In the genomic region with DNA sequence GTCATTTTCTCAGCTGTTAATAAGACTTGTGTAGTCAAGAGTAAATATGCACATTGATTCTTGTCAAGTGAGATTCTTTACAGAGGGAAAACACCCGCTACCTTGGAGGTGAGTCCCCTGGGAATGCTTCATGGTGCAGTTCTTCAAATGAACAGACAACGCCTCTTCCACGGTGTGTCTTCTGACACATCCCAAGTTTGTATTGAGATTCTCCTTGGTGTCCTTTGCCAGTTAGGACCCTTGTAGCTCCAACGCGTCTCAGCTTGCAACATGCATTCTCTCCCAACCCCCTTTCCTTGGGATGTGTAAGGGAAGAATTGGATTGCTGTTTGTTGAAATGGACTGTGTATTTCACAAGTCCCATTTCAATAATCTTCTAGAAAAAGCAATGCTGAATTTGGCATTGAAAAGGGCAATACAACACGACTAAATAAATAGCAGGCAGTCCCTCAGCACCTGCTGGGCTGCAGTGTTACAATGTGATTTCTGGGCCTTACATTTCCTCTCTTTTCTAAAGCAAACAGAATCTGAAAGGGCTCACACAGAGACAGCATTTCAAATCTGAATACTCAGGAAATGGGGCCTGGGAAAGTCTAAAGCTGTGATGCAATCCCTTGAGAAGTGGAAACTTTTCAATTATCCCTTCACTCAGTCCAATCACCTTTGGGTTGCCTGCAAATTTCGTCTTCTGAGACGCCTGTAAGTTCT, we compare ENCODE assay signal across 31 mouse cellular contexts. TPM values are rescaled to one million over a fixed set of nuclear protein-coding genes. Genes with fewer than 3 reads are reported as not detected.
DNase-seq lines count a peak whose midpoint lies in the region; ATAC-seq and TF ChIP-seq lines count a peak whose summit lies in the region.
"Had no signal": no experiment of that assay in that cellular context is flagged by ENCODE, and none has a peak within 500 bp of the region (broad histone marks: within the 10 kb centered on the region; RNA-seq: fewer than 3 reads in every experiment).

No protein-coding gene starts in this region.

- DNase-seq in heart, postnatal 4 days, result no peak
- DNase-seq in midbrain, postnatal 0 days (ENCODE audit: low spot score), result peak; percentile 12
- DNase-seq in R1 (ENCODE audit: low read depth, low spot score), result peak; percentile 96
- no peak for DNase-seq in ovary, postnatal 10 days (ENCODE audit: low spot score)
- DNase-seq in cerebellum, adult 18-20 months, result no peak
- DNase-seq: adrenal gland, adult 2 months; B cell, adult 2 months; cerebellum, adult 11 months; cerebellum, adult 9-11 months; embryo, embryonic 11 days; gastrocnemius, postnatal 14 days; heart, postnatal 10 days; kidney, adult 2 months; kidney, postnatal 4 days; lung, postnatal 14 days; right cerebral cortex, postnatal 14 days; thymus, postnatal 4 days had no signal

- no peak overlapping the region for H3K4me3 ChIP-seq in heart, embryonic 14.5 days (ENCODE audit: control insufficient read depth in 1 of 2, insufficient read depth in 1 of 2, low read depth in 1 of 2, low read length in 2 of 2)
- H3K4me3 ChIP-seq in midbrain, postnatal 0 days (ENCODE audit: low read depth, low read length), result no peak overlapping the region
- no peak overlapping the region for H3K4me3 ChIP-seq in midbrain, embryonic 15.5 days
- H3K4me3 ChIP-seq: embryonic facial prominence, embryonic 13.5 days; erythroblast, embryonic 14.5 days; intestine, embryonic 15.5 days; neural tube, embryonic 13.5 days had no signal

- peaks cover 0 to 3% of the 10 kb centered on the region in 2 experiments; a peak in 2 of 4 replicates for H3K4me1 ChIP-seq in heart, embryonic 14.5 days (ENCODE audit: control insufficient read depth in 2 of 2, insufficient read depth in 2 of 2, low read length in 2 of 2)
- no peaks in the 10 kb centered on the region for H3K4me1 ChIP-seq in midbrain, postnatal 0 days (ENCODE audit: insufficient read depth, low read length)
- H3K4me1 ChIP-seq in midbrain, embryonic 15.5 days, result no peaks in the 10 kb centered on the region

- 0 out of 2 replicates have a peak, but pooled peaks have one; percentile 43 for ATAC-seq in heart, embryonic 14.5 days (ENCODE audit: insufficient number of reproducible peaks, insufficient read depth, low FRiP score, low read depth)
- no peak for ATAC-seq in midbrain, postnatal 0 days (ENCODE audit: low FRiP score)
- ATAC-seq in midbrain, embryonic 15.5 days (replicated peaks), result no peak
- ATAC-seq: activated CD4-positive, CD25-positive, alpha-beta regulatory T cell, adult 4 months; hindbrain, postnatal 0 days; intestine, embryonic 15.5 days had no signal

- H3K36me3 ChIP-seq in heart, embryonic 14.5 days (ENCODE audit: control insufficient read depth, insufficient read depth, low read length), result no peaks in the 10 kb centered on the region
- H3K36me3 ChIP-seq in midbrain, postnatal 0 days (ENCODE audit: insufficient read depth, low read length), result no peaks in the 10 kb centered on the region
- H3K36me3 ChIP-seq in midbrain, embryonic 15.5 days (replicated peaks), result no peaks in the 10 kb centered on the region
- H3K36me3 ChIP-seq: embryonic facial prominence, embryonic 13.5 days; intestine, embryonic 15.5 days; neural tube, embryonic 13.5 days had no signal

- TF ChIP-seq CTCF in midbrain, postnatal 0 days (IDR thresholded peaks at IDR 0.05), result no peak

- H3K27me3 ChIP-seq in heart, embryonic 14.5 days (ENCODE audit: control insufficient read depth, insufficient read depth, low read length), result no peaks in the 10 kb centered on the region
- H3K27me3 ChIP-seq in midbrain, postnatal 0 days (ENCODE audit: insufficient read depth, low read length), result no peaks in the 10 kb centered on the region
- no peaks in the 10 kb centered on the region for H3K27me3 ChIP-seq in midbrain, embryonic 15.5 days (replicated peaks)
- H3K27me3 ChIP-seq: embryonic facial prominence, embryonic 13.5 days; intestine, embryonic 15.5 days; neural tube, embryonic 13.5 days had no signal

- H3K4me2 ChIP-seq in heart, embryonic 14.5 days (ENCODE audit: low read length), result no peak overlapping the region
- no peak overlapping the region for H3K4me2 ChIP-seq in midbrain, postnatal 0 days (ENCODE audit: low read depth, low read length, poor library complexity, severe bottlenecking)
- H3K4me2 ChIP-seq in midbrain, embryonic 15.5 days, result no peak overlapping the region
- H3K4me2 ChIP-seq: embryonic facial prominence, embryonic 13.5 days; intestine, embryonic 15.5 days; liver, embryonic 11.5 days; midbrain, embryonic 11.5 days; neural tube, embryonic 13.5 days had no signal

- peaks cover 10% of the 10 kb centered on the region for H3K9me3 ChIP-seq in heart, embryonic 14.5 days (ENCODE audit: control insufficient read depth, low read length)
- H3K9me3 ChIP-seq in midbrain, postnatal 0 days (ENCODE audit: low read length), result peaks cover 5% of the 10 kb centered on the region; the same call in 1 of the 2 replicates
- peaks cover 5% of the 10 kb centered on the region; the same call in 1 of the 2 replicates for H3K9me3 ChIP-seq in midbrain, embryonic 15.5 days

- no peak overlapping the region for H3K9ac ChIP-seq in heart, embryonic 14.5 days (ENCODE audit: low read length)
- no peak overlapping the region for H3K9ac ChIP-seq in midbrain, postnatal 0 days (replicated peaks; ENCODE audit: low read length, poor library complexity, severe bottlenecking)
- no peak overlapping the region for H3K9ac ChIP-seq in midbrain, embryonic 15.5 days
- H3K9ac ChIP-seq: embryonic facial prominence, embryonic 13.5 days; intestine, embryonic 15.5 days; neural tube, embryonic 13.5 days had no signal

- H3K27ac ChIP-seq in heart, embryonic 14.5 days (replicated peaks in 1 of 2; ENCODE audit: control insufficient read depth in 1 of 2, insufficient read depth in 1 of 2, low read depth in 2 of 2, low read length in 2 of 2), result no peak overlapping the region
- no peak overlapping the region for H3K27ac ChIP-seq in midbrain, postnatal 0 days (ENCODE audit: low read depth, low read length)
- H3K27ac ChIP-seq in midbrain, embryonic 15.5 days, result no peak overlapping the region
- H3K27ac ChIP-seq: embryonic facial prominence, embryonic 13.5 days; hindbrain, postnatal 0 days; intestine, embryonic 15.5 days; kidney, postnatal 0 days; neural tube, embryonic 13.5 days had no signal

- 50% methylated on average over 8 of the region's 8 CpGs for WGBS in heart, embryonic 14.5 days
- 46% methylated on average over 8 of the region's 8 CpGs for WGBS in midbrain, postnatal 0 days
- WGBS in midbrain, embryonic 15.5 days, result 40% methylated on average over 8 of the region's 8 CpGs

RNA-seq across cellular contexts. Expression of gene Myl1, which starts 15.5 kb away (rescaled TPM):
- 491 and 610 TPM in 2 replicates for polyA plus RNA-seq in heart, embryonic 14.5 days (2014; fragmentation: Nextera tagmentation; extraction: Ambion mirVana)
- 10 to 100 TPM; 35.0 to 75.2 TPM for total RNA-seq in heart, postnatal 4 days (2021)
- 0.38 and 2.6 TPM in 2 replicates for total RNA-seq in midbrain, postnatal 0 days (2014; rRNA removed)
- polyA plus RNA-seq in midbrain, postnatal 0 days (2015; fragmentation: Nextera tagmentation; extraction: Ambion mirVana), result 0.43 and 1.3 TPM in 2 replicates
- polyA plus RNA-seq in midbrain, embryonic 15.5 days (2015; fragmentation: Nextera tagmentation; extraction: Ambion mirVana), result 0.66 and 0.81 TPM in 2 replicates
- total RNA-seq: granulocyte monocyte progenitor cell, adult 5-6 weeks; megakaryocyte, adult 5-6 weeks had no signal
- polyA plus RNA-seq: activated CD4-positive, CD25-positive, alpha-beta regulatory T cell, adult 4 months; erythroblast, embryonic 14.5 days; small intestine, adult 2 months had no signal

Comparison
In these comparisons a context has a peak if more than half of its experiments do, and no peak if none do; other contexts are left out.
1. DNase-seq: peak in midbrain, postnatal 0 days (single experiment) and R1 (single experiment); none in heart, postnatal 4 days (single experiment), ovary, postnatal 10 days (single experiment) and cerebellum, adult 18-20 months (0 of 2).
2. RNA of gene Myl1, which starts 15.5 kb away (polyA plus RNA-seq): 491 to 610 TPM in heart, embryonic 14.5 days; 0.43 to 1.3 TPM in midbrain, postnatal 0 days and 0.66 to 0.81 TPM in midbrain, embryonic 15.5 days; every median in the first group is over 100 times any median in the second.